Comparison of ENCODE assay signal across 8 mouse cellular contexts in the genomic region with DNA sequence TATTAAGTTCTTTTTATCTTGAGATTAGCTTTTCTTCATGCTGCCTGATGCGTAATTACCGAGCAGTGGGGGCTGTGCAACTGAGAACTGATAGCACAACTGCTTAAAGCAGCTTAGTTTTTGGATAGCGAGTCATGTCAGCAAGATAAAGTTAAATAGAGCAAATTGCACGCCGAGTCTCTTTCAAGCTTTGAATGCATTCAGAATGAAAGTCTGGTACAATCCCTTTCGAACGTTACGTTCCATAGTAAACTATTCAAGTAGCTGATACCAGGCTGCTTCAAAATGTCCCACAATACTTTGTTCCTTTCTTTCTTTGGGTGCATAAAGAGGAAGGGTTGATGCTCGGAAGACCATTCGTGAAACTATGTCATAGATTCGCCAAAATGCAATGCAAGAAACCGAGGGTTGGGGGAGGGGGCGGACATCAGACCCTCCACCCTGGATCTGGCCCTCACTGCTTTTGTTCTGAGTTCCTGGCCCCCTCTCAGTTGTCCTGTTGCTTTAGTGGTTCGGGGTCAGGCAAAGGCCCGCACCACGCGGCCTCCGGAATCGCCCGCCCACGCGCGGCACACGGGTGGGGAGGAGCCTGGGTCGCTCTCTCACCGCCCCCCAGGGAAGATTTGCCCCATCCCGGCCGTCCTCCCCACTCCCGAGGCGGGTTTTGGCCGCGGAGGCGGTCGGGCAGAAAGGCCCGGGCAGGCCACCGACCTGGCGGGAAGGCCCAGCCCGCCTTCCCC. TPM values are rescaled to one million over a fixed set of nuclear protein-coding genes. Genes with fewer than 3 reads are reported as not detected.
DNase-seq lines count a peak whose midpoint lies in the region; ATAC-seq lines count a peak whose summit lies in the region.

No protein-coding gene starts in this region.

- H3K9me3 ChIP-seq in erythroblast, embryonic 14.5 days (ENCODE audit: control insufficient read depth, low read length): no peaks in the 10 kb centered on the region
- H3K9me3 ChIP-seq in limb, embryonic 12.5 days: peaks cover 9% of the 10 kb centered on the region
- no peaks in the 10 kb centered on the region for H3K9me3 ChIP-seq in midbrain, embryonic 12.5 days
- no peaks in the 10 kb centered on the region for H3K9me3 ChIP-seq in stomach, embryonic 15.5 days

- peaks cover 36% of the 10 kb centered on the region for H3K36me3 ChIP-seq in erythroblast, embryonic 14.5 days (ENCODE audit: control insufficient read depth)
- peaks cover 42% of the 10 kb centered on the region for H3K36me3 ChIP-seq in limb, embryonic 12.5 days
- peaks cover 28% of the 10 kb centered on the region for H3K36me3 ChIP-seq in midbrain, embryonic 12.5 days
- peaks cover 18% of the 10 kb centered on the region; the same call in 1 of the 2 replicates for H3K36me3 ChIP-seq in stomach, embryonic 15.5 days

- DNase-seq in kidney, adult 9 months: peak; percentile 5
- DNase-seq in kidney, postnatal 14 days: no peak
- peak; percentile 66 to 68 for DNase-seq in adrenal gland, postnatal 36 days
- DNase-seq in heart, postnatal 14 days: peak; percentile 63 to 66

- H3K9ac ChIP-seq in limb, embryonic 12.5 days (replicated peaks): peak overlapping the region; percentile 99
- H3K9ac ChIP-seq in midbrain, embryonic 12.5 days (replicated peaks): peak overlapping the region; percentile 99
- H3K9ac ChIP-seq in stomach, embryonic 15.5 days: peak overlapping the region; percentile 95

- H3K27ac ChIP-seq in limb, embryonic 12.5 days: peak overlapping the region; percentile 95
- peak overlapping the region; percentile 96 for H3K27ac ChIP-seq in midbrain, embryonic 12.5 days (replicated peaks)
- H3K27ac ChIP-seq in stomach, embryonic 15.5 days: peak overlapping the region; percentile 82

- H3K4me1 ChIP-seq in erythroblast, embryonic 14.5 days (ENCODE audit: control insufficient read depth): peaks cover 33% of the 10 kb centered on the region
- H3K4me1 ChIP-seq in limb, embryonic 12.5 days (replicated peaks): peaks cover 8% of the 10 kb centered on the region
- peaks cover 14% of the 10 kb centered on the region for H3K4me1 ChIP-seq in midbrain, embryonic 12.5 days
- peaks cover 7% of the 10 kb centered on the region for H3K4me1 ChIP-seq in stomach, embryonic 15.5 days

- no peaks in the 10 kb centered on the region for H3K27me3 ChIP-seq in erythroblast, embryonic 14.5 days (ENCODE audit: control insufficient read depth)
- no peaks in the 10 kb centered on the region for H3K27me3 ChIP-seq in limb, embryonic 12.5 days
- H3K27me3 ChIP-seq in midbrain, embryonic 12.5 days: no peaks in the 10 kb centered on the region
- no peaks in the 10 kb centered on the region for H3K27me3 ChIP-seq in stomach, embryonic 15.5 days (replicated peaks)

- intact Hi-C loops in heart, postnatal 14 days (cut with DNase I): loop anchor here (2.0 to 5.0 kb wide), 2 partner anchors 139 to 233 kb away; no protein-coding TSS in a partner anchor

- H3K4me2 ChIP-seq in limb, embryonic 12.5 days: peak overlapping the region; percentile 76
- peak overlapping the region; percentile 89 for H3K4me2 ChIP-seq in midbrain, embryonic 12.5 days (replicated peaks)
- H3K4me2 ChIP-seq in stomach, embryonic 15.5 days: peak overlapping the region; percentile 58

- ATAC-seq in limb, embryonic 12.5 days (ENCODE audit: insufficient number of reproducible peaks, insufficient read depth, low FRiP score, low TSS enrichment, low read depth): no peak
- peak; percentile 58 for ATAC-seq in midbrain, embryonic 12.5 days (ENCODE audit: low FRiP score, low read depth)
- ATAC-seq in stomach, embryonic 15.5 days (ENCODE audit: insufficient read depth, low FRiP score, low read depth): peak; percentile 21; the same call in 1 of the 2 replicates

- peak overlapping the region; percentile 98 for H3K4me3 ChIP-seq in erythroblast, embryonic 14.5 days (replicated peaks)
- peak overlapping the region; percentile 88 for H3K4me3 ChIP-seq in limb, embryonic 12.5 days (replicated peaks)
- peak overlapping the region; percentile 97 for H3K4me3 ChIP-seq in midbrain, embryonic 12.5 days
- peak overlapping the region; percentile 93 for H3K4me3 ChIP-seq in stomach, embryonic 15.5 days (replicated peaks)

- WGBS in limb, embryonic 12.5 days: under 1% methylated on average over 38 of the region's 38 CpGs
- WGBS in midbrain, embryonic 12.5 days: under 1% methylated on average over 34 of the region's 38 CpGs
- WGBS in stomach, embryonic 15.5 days: under 1% methylated on average over 38 of the region's 38 CpGs

RNA-seq across cellular contexts. Expression of a gene that starts 0.5 kb away (rescaled TPM):
- total RNA-seq in adrenal gland, postnatal 36 days (2021): 10 to 100 TPM; 50.0 to 63.2 TPM
- 9.6 and 9.9 TPM in 2 replicates for polyA plus RNA-seq in erythroblast, embryonic 14.5 days (2012)
- 10 to 100 TPM; 24.0 to 26.0 TPM for total RNA-seq in heart, postnatal 14 days (2021)
- polyA plus RNA-seq in limb, embryonic 12.5 days (2016; fragmentation: Nextera tagmentation; extraction: Ambion mirVana): 344 and 354 TPM in 2 replicates
- 331 and 338 TPM in 2 replicates for polyA plus RNA-seq in midbrain, embryonic 12.5 days (2016; fragmentation: Nextera tagmentation; extraction: Ambion mirVana)
- 191 and 204 TPM in 2 replicates for polyA plus RNA-seq in stomach, embryonic 15.5 days (2015; fragmentation: Nextera tagmentation; extraction: Ambion mirVana)

RNA-seq across cellular contexts. Expression of a gene that starts 1.0 kb away (rescaled TPM):
- total RNA-seq in adrenal gland, postnatal 36 days (2021): 10 to 100 TPM; 15.8 to 24.0 TPM
- 0.26 and 0.32 TPM in 2 replicates for polyA plus RNA-seq in erythroblast, embryonic 14.5 days (2012)
- 1 to 10 TPM; 7.6 to 9.0 TPM for total RNA-seq in heart, postnatal 14 days (2021)
- 16.5 and 17.5 TPM in 2 replicates for polyA plus RNA-seq in limb, embryonic 12.5 days (2016; fragmentation: Nextera tagmentation; extraction: Ambion mirVana)
- 13.8 and 15.9 TPM in 2 replicates for polyA plus RNA-seq in midbrain, embryonic 12.5 days (2016; fragmentation: Nextera tagmentation; extraction: Ambion mirVana)
- 18.7 and 19.5 TPM in 2 replicates for polyA plus RNA-seq in stomach, embryonic 15.5 days (2015; fragmentation: Nextera tagmentation; extraction: Ambion mirVana)

Comparison
In these comparisons a context has a peak if more than half of its experiments do, and no peak if none do; other contexts are left out.
1. RNA of a gene that starts 0.5 kb away (polyA plus RNA-seq): 344 to 354 TPM in limb, embryonic 12.5 days, 331 to 338 TPM in midbrain, embryonic 12.5 days and 191 to 204 TPM in stomach, embryonic 15.5 days; 9.6 to 9.9 TPM in erythroblast, embryonic 14.5 days; every median in the first group is over 10 times any median in the second.
2. RNA of a gene that starts 1.0 kb away (polyA plus RNA-seq): 18.7 to 19.5 TPM in stomach, embryonic 15.5 days, 16.5 to 17.5 TPM in limb, embryonic 12.5 days and 13.8 to 15.9 TPM in midbrain, embryonic 12.5 days; 0.26 to 0.32 TPM in erythroblast, embryonic 14.5 days; every median in the first group is over 10 times any median in the second.
3. Peak in every context shown above with its lines, with median percentiles within 50 percentile points of each other: H3K4me3 ChIP-seq, H3K27ac ChIP-seq, H3K4me2 ChIP-seq and H3K9ac ChIP-seq.